Mouse (Mus musculus) liver, postnatal 0 days (tissue): ENCODE data around the gene Caskin1. TPM values are rescaled to one million over a fixed set of nuclear protein-coding genes. Genes with fewer than 3 reads are reported as not detected.

ENCODE experiments used
- ATAC-seq: fragments of 200-750 bp; cut with Nextera tagmentation; 2 replicates; pipeline ENCODE4 v1.8.0; 2017; ENCODE audit warnings: mild to moderate bottlenecking, moderate library complexity
- DNase-seq: peaks from one replicate; pipeline ENCODE4 v3.0.0-alpha.2; 2016
- H3K27ac ChIP-seq: fragments of 300-500 bp; sonication (generic); 2 replicates; pipeline ENCODE4 v1.5.1; 2014; ENCODE audit warnings: antibody characterized with exemption, moderate library complexity, mild to moderate bottlenecking, low read depth
- H3K27me3 ChIP-seq: fragments of 300-500 bp; sonication (generic); 2 replicates; pipeline ENCODE4 v1.6.1; 2014; ENCODE audit warnings: low read length, control low read depth, mixed read lengths; ENCODE audit not compliant: insufficient read depth
- H3K36me3 ChIP-seq: fragments of 300-500 bp; sonication (generic); replicated peaks from 2 replicates; pipeline ENCODE4 v1.6.1; 2014; ENCODE audit warnings: mild to moderate bottlenecking, control low read depth, low read length, moderate library complexity, mixed read lengths; ENCODE audit not compliant: insufficient read depth
- H3K4me1 ChIP-seq: fragments of 300-500 bp; sonication (generic); 2 replicates; pipeline ENCODE4 v1.6.1; 2014; ENCODE audit warnings: antibody characterized with exemption, mild to moderate bottlenecking, control low read depth; ENCODE audit not compliant: insufficient read depth
- H3K4me2 ChIP-seq: fragments of 300-500 bp; sonication (generic); 2 replicates; pipeline ENCODE4 v1.6.1; 2014; ENCODE audit warnings: low read depth, mild to moderate bottlenecking, low read length, moderate library complexity, mixed read lengths
- H3K4me3 ChIP-seq: fragments of 300-500 bp; sonication (generic); 2 replicates; pipeline ENCODE4 v1.5.1; 2014; ENCODE audit warnings: low read depth, low read length
- H3K9ac ChIP-seq: fragments of 300-500 bp; sonication (generic); replicated peaks from 2 replicates; pipeline ENCODE4 v1.6.1; 2014; ENCODE audit warnings: mild to moderate bottlenecking, moderate library complexity
- H3K9me3 ChIP-seq: fragments of 300-500 bp; sonication (generic); 2 replicates; pipeline ENCODE4 v1.6.1; 2016; ENCODE audit warnings: mild to moderate bottlenecking, control low read depth, low read length, mixed read lengths
- CTCF ChIP-seq: sonication (generic); IDR thresholded peaks from 2 replicates; pipeline ENCODE4 v1.5.1; 2016; ENCODE audit warnings: antibody characterized with exemption, low read depth
- EP300 ChIP-seq: IDR thresholded peaks from 2 replicates; pipeline ENCODE4 v1.6.1; 2016; ENCODE audit warnings: antibody characterized with exemption, low read depth, mild to moderate bottlenecking
- WGBS: fragments of 180-500 bp; shearing (Covaris S2); extraction: QIAGEN DNeasy Blood & Tissue Kit; methylation state at CpG from one replicate; pipeline ENCODE4 v1.1.7; 2014; ENCODE audit not compliant: insufficient replicate concordance; 5-methylcytosine and 5-hydroxymethylcytosine counted together
- polyA plus RNA-seq: library from polyadenylated mRNA; unstranded; fragments of >200 nt; fragmentation: Nextera tagmentation; extraction: Ambion mirVana; gene quantifications from 2 replicates; pipeline ENCODE4 v1.2.1, GENCODE M21; 2015

The Caskin1 gene
- polyA plus RNA-seq, 1 experiment from 2014 or later: not detected

- WGBS: 63% methylated on average over 2 of the region's 2 CpGs
- no peaks in the 10 kb centered on the region for H3K9me3 ChIP-seq
- no peak overlapping the region for H3K27ac ChIP-seq
- H3K9ac ChIP-seq: no peak overlapping the region
- TF ChIP-seq CTCF (peak; percentile 72), EP300 (no peak)
- H3K4me3 ChIP-seq: no peak overlapping the region
- ATAC-seq: peak; percentile 38; the same call in 1 of the 2 replicates
- H3K4me2 ChIP-seq: no peak overlapping the region
- DNase-seq: peak; percentile 41
- no peaks in the 10 kb centered on the region for H3K27me3 ChIP-seq
- H3K4me1 ChIP-seq: no peaks in the 10 kb centered on the region; the same call in 1 of the 2 replicates
- H3K36me3 ChIP-seq: no peaks in the 10 kb centered on the region
Observed at GRCm38 (mm10) chr17:24461580-24461979, 26.8 kb upstream of the Caskin1 start.

- no peak for TF ChIP-seq CTCF
- no peak for TF ChIP-seq EP300
- H3K4me1 ChIP-seq: no peaks in the 10 kb centered on the region
- no peak overlapping the region for H3K4me3 ChIP-seq
- no peak for DNase-seq
- no peaks in the 10 kb centered on the region for H3K27me3 ChIP-seq
- 70% methylated on average over 1 of the region's 1 CpGs for WGBS
- no peak overlapping the region for H3K9ac ChIP-seq
- no peak overlapping the region for H3K27ac ChIP-seq
- no peak overlapping the region for H3K4me2 ChIP-seq
- no peaks in the 10 kb centered on the region for H3K36me3 ChIP-seq
- ATAC-seq: no peak
- no peaks in the 10 kb centered on the region for H3K9me3 ChIP-seq
Observed at GRCm38 (mm10) chr17:24462932-24463331, 25.5 kb upstream of the Caskin1 start.

DNA sequence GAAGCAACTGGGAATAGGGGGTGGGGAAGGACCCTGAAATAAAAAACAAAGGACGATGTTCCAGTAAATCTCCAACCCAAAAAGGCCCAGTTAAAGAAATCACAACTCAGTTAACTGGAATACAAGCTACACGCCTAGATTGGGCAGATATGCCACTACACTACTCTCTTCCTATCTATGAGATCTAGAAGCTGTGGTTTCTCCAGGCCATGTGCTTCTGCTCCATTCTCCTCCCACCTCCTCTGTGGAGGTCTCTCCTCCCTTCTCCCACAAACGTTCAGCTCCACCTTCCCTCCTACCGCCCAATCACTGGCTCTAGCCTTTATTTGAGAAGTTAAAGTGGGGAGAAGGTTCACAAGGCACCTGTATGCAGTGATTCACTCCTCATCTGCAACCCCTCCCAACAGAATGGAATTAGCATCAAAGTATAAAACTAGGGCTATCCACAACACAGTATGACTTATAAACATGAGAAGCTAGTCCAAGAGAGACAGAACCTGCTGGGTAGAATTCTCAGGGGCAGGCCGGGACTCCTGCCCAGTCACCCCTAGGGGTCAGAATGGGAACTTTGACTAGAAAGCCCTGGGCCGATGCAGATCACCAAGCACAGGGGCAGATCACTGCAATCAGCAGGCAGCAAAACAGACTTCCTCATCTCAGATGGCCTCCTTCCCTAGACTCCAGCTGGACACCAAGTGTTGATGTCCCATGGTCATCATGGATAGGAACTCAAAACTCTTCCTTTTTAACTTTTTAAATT lies 24.8 kb upstream of the Caskin1 start:
- Histone ChIP-seq H3K9me3 (no peaks in the 10 kb centered on the region), H3K27ac (no peak overlapping the region), H3K27me3 (no peaks in the 10 kb centered on the region), H3K4me3 (no peak overlapping the region), H3K4me1 (no peaks in the 10 kb centered on the region), H3K4me2 (no peak overlapping the region), H3K9ac (no peak overlapping the region), H3K36me3 (no peaks in the 10 kb centered on the region)
- TF ChIP-seq CTCF: peak; percentile 30
- TF ChIP-seq EP300: no peak
- 35% methylated on average over 6 of the region's 6 CpGs for WGBS
- peak; percentile 51; the same call in 1 of the 2 replicates for ATAC-seq
- no peak for DNase-seq

GRCm38 (mm10) chr17:24468636-24469246 lies 19.7 kb upstream of the Caskin1 start:
- Histone ChIP-seq H3K36me3 (peaks cover 5% of the 10 kb centered on the region; the same call in 1 of the 2 replicates), H3K4me1 (peaks cover 17% of the 10 kb centered on the region), H3K27me3 (no peaks in the 10 kb centered on the region), H3K4me2 (no peak overlapping the region), H3K27ac (no peak overlapping the region), H3K4me3 (no peak overlapping the region), H3K9ac (no peak overlapping the region), H3K9me3 (no peaks in the 10 kb centered on the region)
- WGBS: 88% methylated on average over 5 of the region's 5 CpGs
- ATAC-seq: no peak
- DNase-seq: no peak
- no peak for TF ChIP-seq EP300
- TF ChIP-seq CTCF: no peak

DNA sequence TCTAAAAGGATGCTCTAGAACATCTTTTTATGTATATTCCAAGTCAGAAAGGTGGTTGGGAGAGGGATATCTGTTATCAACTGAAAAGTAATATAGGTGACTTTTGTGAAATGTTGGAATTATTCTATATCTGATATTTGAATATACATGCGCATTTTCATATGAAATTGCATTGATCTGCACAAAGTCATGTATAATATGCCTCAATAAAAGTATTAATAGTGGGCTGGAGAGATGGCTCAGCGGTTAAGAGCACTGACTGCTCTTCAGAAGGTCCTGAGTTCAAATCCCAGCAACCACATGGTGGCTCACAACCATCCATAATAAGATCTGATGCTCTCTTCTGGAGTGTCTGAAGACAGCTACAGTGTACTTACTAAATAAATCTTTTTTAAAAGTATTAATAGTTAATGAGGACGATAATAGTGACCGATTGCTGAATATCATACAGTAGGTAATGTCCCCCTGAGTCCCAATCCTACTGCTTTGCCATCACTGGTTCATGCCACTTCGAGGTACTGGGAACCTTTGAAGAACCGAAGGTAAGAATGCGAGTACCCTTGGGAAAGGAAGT lies 19.0 kb upstream of the Caskin1 start:
- DNase-seq (no peak), ATAC-seq (no peak)
- Histone ChIP-seq H3K9me3 (no peaks in the 10 kb centered on the region), H3K4me1 (peaks cover 17% of the 10 kb centered on the region), H3K27me3 (no peaks in the 10 kb centered on the region), H3K36me3 (peaks cover 11% of the 10 kb centered on the region), H3K4me3 (peak overlapping the region; percentile 88), H3K9ac (peak overlapping the region; percentile 90), H3K4me2 (peak overlapping the region; percentile 95), H3K27ac (peak overlapping the region; percentile 83)
- TF ChIP-seq CTCF (no peak), EP300 (no peak)
- 19% methylated on average over 7 of the region's 7 CpGs for WGBS

DNA sequence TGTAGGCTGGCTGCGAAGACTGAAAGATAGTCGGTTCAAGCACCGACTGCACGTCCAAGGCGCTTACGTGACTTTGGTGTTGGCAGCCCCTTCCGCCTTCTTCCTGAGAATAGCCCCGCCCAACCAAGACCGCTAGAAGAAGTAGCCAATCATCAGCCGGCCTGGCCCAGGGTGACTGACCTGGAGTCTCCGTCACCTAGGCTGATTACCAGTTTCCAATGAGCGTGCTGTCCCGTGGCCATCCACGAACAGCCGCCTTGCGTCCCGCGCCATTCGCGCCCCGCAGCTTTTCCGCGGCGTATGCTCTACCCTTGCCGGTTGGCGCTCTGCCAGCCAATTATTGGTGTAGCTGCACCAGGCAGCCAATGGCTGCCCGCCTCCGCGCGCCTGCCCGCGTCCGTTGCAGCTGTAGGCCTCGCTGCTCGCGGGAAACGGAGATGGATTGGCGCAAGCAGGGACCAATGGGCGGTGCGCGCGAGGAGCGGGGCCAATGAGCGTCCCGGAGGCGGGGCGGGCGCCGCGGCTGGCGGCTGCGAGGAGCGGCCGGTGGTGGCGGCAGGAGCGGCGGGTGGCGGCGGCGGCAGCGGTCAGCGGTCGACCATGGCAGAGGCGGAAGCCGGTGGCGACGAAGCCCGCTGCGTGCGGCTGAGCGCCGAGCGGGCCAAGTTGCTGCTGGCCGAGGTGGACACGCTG lies 18.3 kb upstream of the Caskin1 start, which contains the start of the genes E4f1 and Pgp:
TSS of gene E4f1 (minus strand) at position 404 of the 693 bp plus-strand sequence.
TSS of gene Pgp (plus strand) at position 483 of the 693 bp plus-strand sequence.
- H3K27me3 ChIP-seq: no peaks in the 10 kb centered on the region
- WGBS: under 1% methylated on average over 60 of the region's 75 CpGs
- ATAC-seq: peak; percentile 99

More for the DNA sequence above, 18.3 kb upstream of the Caskin1 start, which contains the start of the genes E4f1 and Pgp:
- Histone ChIP-seq H3K27ac (peak within 1 kb of the TSS; percentile 83), H3K9me3 (no peaks in the 10 kb centered on the region), H3K4me3 (peak within 1 kb of the TSS; percentile 88), H3K9ac (peak within 1 kb of the TSS; percentile 90), H3K36me3 (peaks cover 17% of the 10 kb centered on the region), H3K4me2 (peak within 1 kb of the TSS; percentile 95), H3K4me1 (peaks cover 17% of the 10 kb centered on the region)
- peak; percentile 99 for DNase-seq
- TF ChIP-seq EP300 (no peak; the same call in 1 of the 2 replicates), CTCF (no peak)
